Mouse (Mus musculus) MEL (cell line): Measurements from ENCODE around the gene Dock3.

ENCODE experiments used
- CTCF ChIP-seq, 3 experiments: IDR thresholded peaks in 2 of 3; conservative IDR thresholded peaks in 1 of 3; 2 replicates each; pipeline ENCODE4 v1.5.1; 2011 to 2012; ENCODE audit warnings: low read length in 3 of 3, low read depth in 2 of 3, mild to moderate bottlenecking in 2 of 3, improper control_type of control experiment in 1 of 3, inconsistent platforms in 1 of 3, mixed read lengths in 1 of 3, moderate library complexity in 1 of 3; ENCODE audit not compliant: control insufficient read depth in 1 of 3, insufficient read depth in 1 of 3, poor library complexity in 1 of 3, severe bottlenecking in 1 of 3
- EP300 ChIP-seq, 2 experiments: IDR thresholded peaks; 2 replicates each; pipeline ENCODE4 v1.6.1; 2011; ENCODE audit warnings: improper control_type of control experiment in 2 of 2, low read length in 2 of 2, low read depth in 1 of 2, mild to moderate bottlenecking in 1 of 2
- MEF2A ChIP-seq: IDR thresholded peaks from 2 replicates; pipeline ENCODE4 v1.6.1; 2014; ENCODE audit warnings: low read depth, mild to moderate bottlenecking, inconsistent platforms, low read length, improper control_type of control experiment; ENCODE audit not compliant: poor library complexity, insufficient replicate concordance, severe bottlenecking; ENCODE audit errors: extremely low read depth
- NELFE ChIP-seq: IDR thresholded peaks from 2 replicates; pipeline ENCODE4 v1.6.1; 2011; ENCODE audit warnings: low read depth, low read length, improper control_type of control experiment
- POLR2A ChIP-seq, 2 experiments: IDR thresholded peaks; 2 replicates each; pipeline ENCODE4 v1.6.1; 2011 to 2012; ENCODE audit warnings: low read length in 2 of 2, mild to moderate bottlenecking in 2 of 2, control low read depth in 1 of 2, improper control_type of control experiment in 1 of 2, low read depth in 1 of 2, moderate library complexity in 1 of 2; ENCODE audit not compliant: control insufficient read depth in 1 of 2, insufficient read depth in 1 of 2, poor library complexity in 1 of 2
- TAL1 ChIP-seq: IDR thresholded peaks from 2 replicates; pipeline ENCODE4 v1.6.1; 2012; ENCODE audit warnings: mild to moderate bottlenecking, inconsistent platforms, low read length, moderate library complexity, mixed read lengths
- TCF12 ChIP-seq: IDR thresholded peaks from 2 replicates; pipeline ENCODE4 v1.6.1; 2014; ENCODE audit warnings: low read depth, mild to moderate bottlenecking, inconsistent platforms, low read length, improper control_type of control experiment, moderate library complexity

GRCm38 (mm10) chr9:106883085-106883484 is 348.6 kb downstream of the Dock3 start:
- TF ChIP-seq POLR2A (IDR thresholded peaks at IDR 0.05; ENCODE audit: control insufficient read depth in 1 of 2, insufficient read depth in 1 of 2, low read depth in 1 of 2, low read length in 2 of 2, poor library complexity in 1 of 2) (no peak), TAL1 (no peak), CTCF (IDR thresholded peaks at IDR 0.05 in 2 of 3, conservative IDR thresholded peaks at IDR 0.05 in 1 of 3; ENCODE audit: control insufficient read depth in 1 of 3, insufficient read depth in 1 of 3, low read depth in 2 of 3, low read length in 3 of 3, poor library complexity in 1 of 3, severe bottlenecking in 1 of 3) (no peak), MEF2A (no peak), EP300 (IDR thresholded peaks at IDR 0.05; ENCODE audit: low read depth in 1 of 2, low read length in 2 of 2) (no peak), TCF12 (no peak), NELFE (no peak)
